Mouse (Mus musculus) CH12.LX (cell line): ENCODE data around the gene Krtap5-3.
"Not testable (repeated sequence)": the region's sequence is repeated elsewhere in the genome, so short reads cannot be mapped to it uniquely, and the experiment has no call there.

Source experiments
- CTCF ChIP-seq, 2 experiments: IDR thresholded peaks in 1 of 2; conservative IDR thresholded peaks in 1 of 2; 2 replicates each; pipeline ENCODE4 v1.5.1; 2011 to 2012; ENCODE audit warnings: low read depth in 2 of 2, low read length in 2 of 2, improper control_type of control experiment in 1 of 2, inconsistent platforms in 1 of 2, mild to moderate bottlenecking in 1 of 2, moderate library complexity in 1 of 2
- EP300 ChIP-seq: IDR thresholded peaks from 2 replicates; pipeline ENCODE4 v1.6.1; 2011; ENCODE audit warnings: low read length, improper control_type of control experiment
- HCFC1 ChIP-seq: IDR thresholded peaks from 2 replicates; pipeline ENCODE4 v1.6.1; 2012; ENCODE audit warnings: low read depth, mild to moderate bottlenecking, inconsistent platforms, low read length, improper control_type of control experiment
- POLR2A ChIP-seq: IDR thresholded peaks from 2 replicates; pipeline ENCODE4 v1.6.1; 2011; ENCODE audit warnings: low read depth, mild to moderate bottlenecking, improper control_type of control experiment, low read length
- POLR2AphosphoS2 ChIP-seq: IDR thresholded peaks from 2 replicates; pipeline ENCODE4 v1.6.1; 2011; ENCODE audit warnings: low read depth, low read length, improper control_type of control experiment
- SIN3A ChIP-seq: IDR thresholded peaks from 2 replicates; pipeline ENCODE4 v1.6.1; 2012; ENCODE audit warnings: low read length, improper control_type of control experiment, inconsistent platforms
- USF1 ChIP-seq: IDR thresholded peaks from 2 replicates; pipeline ENCODE4 v1.6.1; 2014; ENCODE audit warnings: low read depth, mild to moderate bottlenecking, inconsistent platforms, low read length, improper control_type of control experiment
- USF2 ChIP-seq: conservative IDR thresholded peaks from 2 replicates; pipeline ENCODE4 v1.6.1; 2011; ENCODE audit warnings: low read depth, low read length, improper control_type of control experiment
- ZNF384 ChIP-seq: IDR thresholded peaks from 2 replicates; pipeline ENCODE4 v1.6.1; 2012; ENCODE audit warnings: low read depth, low read length, improper control_type of control experiment, inconsistent platforms

DNA sequence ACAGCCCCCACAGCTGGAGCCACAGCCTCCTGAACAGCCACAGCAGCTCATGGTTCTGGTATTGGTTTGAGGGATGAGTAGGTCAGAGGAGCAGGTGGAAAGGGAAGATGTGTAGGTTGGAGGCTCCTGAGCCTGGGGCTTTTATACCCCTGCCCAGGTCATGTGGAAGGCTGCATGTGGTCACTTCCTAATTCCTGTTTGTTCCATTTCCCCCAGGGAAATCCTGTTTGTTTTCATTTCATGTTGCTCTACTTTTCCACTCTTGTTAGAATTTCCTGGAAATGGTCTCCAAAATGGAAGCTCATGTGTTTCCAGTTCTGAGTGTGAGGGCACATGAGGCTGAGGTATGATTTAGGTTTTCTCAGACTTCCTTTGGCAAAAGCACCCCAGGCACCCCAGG, 35.5 kb upstream of the Krtap5-3 start, which contains the start of gene Gm4553:
- not testable (repeated sequence) for TF ChIP-seq EP300; CTCF (conservative IDR thresholded peaks at IDR 0.05 in 1 of 2, IDR thresholded peaks at IDR 0.05 in 1 of 2; ENCODE audit: low read depth in 2 of 2, low read length in 2 of 2); POLR2A; ZNF384; USF1; HCFC1; USF2; POLR2AphosphoS2; SIN3A
